Mouse (Mus musculus): ENCODE data around the gene Gm5089. TPM values are rescaled to one million over a fixed set of nuclear protein-coding genes. Genes with fewer than 3 reads are reported as not detected.

Gene Gm5089
- polyA plus RNA-seq, 1 experiment from 2014 or later = 0.46 TPM

- Histone ChIP-seq H3K9me3 (no peaks in the 10 kb centered on the region), H3K4me3 (peak overlapping the region; percentile 12; the same call in 1 of the 2 replicates), H3K36me3 (no peaks in the 10 kb centered on the region), H3K9ac (peak overlapping the region; percentile 31; the same call in 1 of the 2 replicates), H3K4me1 (replicated peaks) (peaks cover 20% of the 10 kb centered on the region), H3K27ac (replicated peaks) (peak overlapping the region; percentile 67), H3K4me2 (peak overlapping the region; percentile 62), H3K27me3 (peaks cover 84% of the 10 kb centered on the region)
- ATAC-seq (ENCODE audit: low read depth) = no peak
- WGBS = 14% methylated on average over 4 of the region's 4 CpGs
Observed at GRCm38 (mm10) chr14:122484458-122484843, 33.5 kb upstream of the Gm5089 start.

GRCm38 (mm10) chr14:122483556-122484421, 32.9 kb upstream of the Gm5089 start:
- Histone ChIP-seq H3K36me3 (no peaks in the 10 kb centered on the region), H3K4me1 (replicated peaks) (peaks cover 20% of the 10 kb centered on the region), H3K27me3 (peaks cover 81% of the 10 kb centered on the region), H3K9ac (peak overlapping the region; percentile 31), H3K27ac (replicated peaks) (peak overlapping the region; percentile 23; the same call in 1 of the 2 replicates), H3K9me3 (no peaks in the 10 kb centered on the region), H3K4me3 (peak overlapping the region; percentile 12; the same call in 1 of the 2 replicates), H3K4me2 (peak overlapping the region; percentile 62)
- 10% methylated on average over 18 of the region's 18 CpGs for WGBS
- no peak; the same call in 1 of the 2 replicates for ATAC-seq (ENCODE audit: low read depth)

GRCm38 (mm10) chr14:122483024-122483385, 32.1 kb upstream of the Gm5089 start:
- Histone ChIP-seq H3K27ac (replicated peaks) (peak overlapping the region; percentile 77), H3K9ac (peak overlapping the region; percentile 64), H3K4me1 (replicated peaks) (peaks cover 20% of the 10 kb centered on the region), H3K36me3 (no peaks in the 10 kb centered on the region), H3K27me3 (peaks cover 86% of the 10 kb centered on the region), H3K4me2 (peak overlapping the region; percentile 62), H3K9me3 (no peaks in the 10 kb centered on the region), H3K4me3 (peak overlapping the region; percentile 58)
- 3% methylated on average over 5 of the region's 5 CpGs for WGBS
- no peak for ATAC-seq (ENCODE audit: low read depth)

GRCm38 (mm10) chr14:122482081-122483023, 31.4 kb upstream of the Gm5089 start:
- Histone ChIP-seq H3K4me2 (peak overlapping the region; percentile 62), H3K27me3 (peaks cover 87% of the 10 kb centered on the region), H3K27ac (replicated peaks) (peak overlapping the region; percentile 77), H3K9ac (peak overlapping the region; percentile 64), H3K4me3 (peak overlapping the region; percentile 58), H3K4me1 (replicated peaks) (peaks cover 20% of the 10 kb centered on the region), H3K36me3 (no peaks in the 10 kb centered on the region), H3K9me3 (no peaks in the 10 kb centered on the region)
- WGBS = 3% methylated on average over 38 of the region's 38 CpGs
- no peak for ATAC-seq (ENCODE audit: low read depth)

GRCm38 (mm10) chr14:122481181-122481580, 30.3 kb upstream of the Gm5089 start:
- Histone ChIP-seq H3K4me3 (peak overlapping the region; percentile 58), H3K4me2 (peak overlapping the region; percentile 62), H3K36me3 (no peaks in the 10 kb centered on the region), H3K27ac (replicated peaks) (peak overlapping the region; percentile 77), H3K9ac (peak overlapping the region; percentile 64), H3K9me3 (no peaks in the 10 kb centered on the region), H3K27me3 (peaks cover 84% of the 10 kb centered on the region), H3K4me1 (replicated peaks) (peaks cover 25% of the 10 kb centered on the region)
- ATAC-seq (ENCODE audit: low read depth) = peak; percentile 51; the same call in 1 of the 2 replicates
- WGBS = 9% methylated on average over 15 of the region's 15 CpGs

- peak overlapping the region; percentile 62 for H3K4me2 ChIP-seq
- no peaks in the 10 kb centered on the region for H3K9me3 ChIP-seq
- H3K9ac ChIP-seq = peak overlapping the region; percentile 64
- 11% methylated on average over 2 of the region's 2 CpGs for WGBS
- peak overlapping the region; percentile 58 for H3K4me3 ChIP-seq
- ATAC-seq (ENCODE audit: low read depth) = no peak
- H3K27ac ChIP-seq (replicated peaks) = peak overlapping the region; percentile 77
- H3K4me1 ChIP-seq (replicated peaks) = peaks cover 33% of the 10 kb centered on the region
- peaks cover 80% of the 10 kb centered on the region for H3K27me3 ChIP-seq
- H3K36me3 ChIP-seq = no peaks in the 10 kb centered on the region
Observed at GRCm38 (mm10) chr14:122480355-122480754, 29.4 kb upstream of the Gm5089 start.

- Histone ChIP-seq H3K4me3 (peak overlapping the region; percentile 58), H3K27ac (replicated peaks) (0 out of 2 replicates have a peak overlapping the region, but pooled peaks have one; percentile 4), H3K4me2 (peak overlapping the region; percentile 62), H3K4me1 (replicated peaks) (peaks cover 32% of the 10 kb centered on the region), H3K9me3 (no peaks in the 10 kb centered on the region), H3K9ac (peak overlapping the region; percentile 82), H3K36me3 (no peaks in the 10 kb centered on the region), H3K27me3 (peaks cover 75% of the 10 kb centered on the region)
- 13% methylated on average over 17 of the region's 17 CpGs for WGBS
- no peak for ATAC-seq (ENCODE audit: low read depth)
Observed at GRCm38 (mm10) chr14:122479461-122480109, 28.7 kb upstream of the Gm5089 start.

GRCm38 (mm10) chr14:122478574-122479011, 27.7 kb upstream of the Gm5089 start:
- Histone ChIP-seq H3K36me3 (no peaks in the 10 kb centered on the region), H3K9me3 (no peaks in the 10 kb centered on the region), H3K27me3 (peaks cover 69% of the 10 kb centered on the region), H3K27ac (replicated peaks) (peak overlapping the region; percentile 83), H3K4me2 (peak overlapping the region; percentile 62), H3K4me3 (peak overlapping the region; percentile 58), H3K9ac (peak overlapping the region; percentile 82), H3K4me1 (replicated peaks) (peaks cover 39% of the 10 kb centered on the region)
- ATAC-seq (ENCODE audit: low read depth) = no peak
- WGBS = 1% methylated on average over 18 of the region's 22 CpGs

- 2% methylated on average over 9 of the region's 9 CpGs for WGBS
- H3K27ac ChIP-seq (replicated peaks) = peak overlapping the region; percentile 96
- no peak for ATAC-seq (ENCODE audit: low read depth)
- H3K9ac ChIP-seq = peak overlapping the region; percentile 82
- H3K36me3 ChIP-seq = no peaks in the 10 kb centered on the region
- H3K4me1 ChIP-seq (replicated peaks) = peaks cover 42% of the 10 kb centered on the region
- H3K27me3 ChIP-seq = peaks cover 69% of the 10 kb centered on the region
- H3K4me3 ChIP-seq = peak overlapping the region; percentile 58
- H3K4me2 ChIP-seq = peak overlapping the region; percentile 62
- H3K9me3 ChIP-seq = no peaks in the 10 kb centered on the region
Observed at GRCm38 (mm10) chr14:122477971-122478573, 27.2 kb upstream of the Gm5089 start.

- peak overlapping the region; percentile 62 for H3K4me2 ChIP-seq
- peak overlapping the region; percentile 82 for H3K9ac ChIP-seq
- ATAC-seq (ENCODE audit: low read depth) = no peak
- H3K9me3 ChIP-seq = no peaks in the 10 kb centered on the region
- no peaks in the 10 kb centered on the region for H3K36me3 ChIP-seq
- H3K4me3 ChIP-seq = peak overlapping the region; percentile 58
- peak overlapping the region; percentile 96 for H3K27ac ChIP-seq (replicated peaks)
- under 1% methylated on average over 20 of the region's 20 CpGs for WGBS
- H3K27me3 ChIP-seq = peaks cover 68% of the 10 kb centered on the region
- peaks cover 33% of the 10 kb centered on the region for H3K4me1 ChIP-seq (replicated peaks)
Observed at GRCm38 (mm10) chr14:122477261-122477671, 26.4 kb upstream of the Gm5089 start.

GRCm38 (mm10) chr14:122476822-122477215, 25.9 kb upstream of the Gm5089 start:
- Histone ChIP-seq H3K4me3 (peak overlapping the region; percentile 58), H3K9me3 (no peaks in the 10 kb centered on the region), H3K27ac (replicated peaks) (peak overlapping the region; percentile 96), H3K4me2 (peak overlapping the region; percentile 62), H3K4me1 (replicated peaks) (peaks cover 30% of the 10 kb centered on the region), H3K9ac (peak overlapping the region; percentile 82), H3K36me3 (no peaks in the 10 kb centered on the region), H3K27me3 (peaks cover 67% of the 10 kb centered on the region)
- WGBS = under 1% methylated on average over 18 of the region's 18 CpGs
- ATAC-seq (ENCODE audit: low read depth) = no peak
